Mouse (Mus musculus): ENCODE results near the gene Add3. TPM values are rescaled to one million over a fixed set of nuclear protein-coding genes. Genes with fewer than 3 reads are reported as not detected.
"Not testable (repeated sequence)": the region's sequence is repeated elsewhere in the genome, so short reads cannot be mapped to it uniquely, and the experiment has no call there.

The Add3 gene
- polyA plus RNA-seq, 1 experiment from 2014 or later, result 100 TPM

DNA sequence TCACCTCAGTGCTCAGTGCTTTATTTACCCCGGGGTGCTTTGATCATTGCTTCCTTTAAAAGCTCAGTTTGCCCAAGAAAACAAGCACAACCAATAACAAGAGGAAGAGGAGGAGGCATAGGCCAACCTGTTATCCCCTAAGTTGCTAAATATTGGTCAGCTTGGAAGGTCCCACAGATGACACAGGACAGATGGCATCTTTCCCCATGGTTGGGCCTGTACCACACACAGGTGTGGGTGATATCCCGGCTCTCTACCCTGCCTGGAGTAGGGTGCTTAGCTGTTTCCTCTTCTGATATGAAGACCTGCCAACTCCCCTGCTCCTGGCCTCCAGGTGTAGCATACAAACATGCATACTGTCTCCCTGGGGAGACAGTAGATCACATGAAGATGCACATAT is 75.1 kb downstream of the Add3 start:
- H3K9ac ChIP-seq (replicated peaks; ENCODE audit: low read depth), result no peak overlapping the region
- no peak for DNase-seq (ENCODE audit: low spot score)
- ATAC-seq, result no peak
- 57% methylated on average over 2 of the region's 2 CpGs for WGBS
- H3K4me2 ChIP-seq (replicated peaks; ENCODE audit: low read depth, low read length), result no peak overlapping the region
- TF ChIP-seq CTCF (IDR thresholded peaks at IDR 0.05) (no peak), EP300 (IDR thresholded peaks at IDR 0.05) (no peak)
- no peak overlapping the region for H3K4me3 ChIP-seq (ENCODE audit: low read depth, low read length)
- H3K27me3 ChIP-seq (replicated peaks; ENCODE audit: insufficient read depth, low read length), result no peaks in the 10 kb centered on the region
- no peak overlapping the region for H3K27ac ChIP-seq (ENCODE audit: low read length)
- no peaks in the 10 kb centered on the region for H3K9me3 ChIP-seq (ENCODE audit: low read length)
- H3K36me3 ChIP-seq (ENCODE audit: insufficient read depth, low read length), result no peaks in the 10 kb centered on the region; the same call in 1 of the 2 replicates
- no peaks in the 10 kb centered on the region for H3K4me1 ChIP-seq (ENCODE audit: insufficient read depth, low read depth, low read length)

DNA sequence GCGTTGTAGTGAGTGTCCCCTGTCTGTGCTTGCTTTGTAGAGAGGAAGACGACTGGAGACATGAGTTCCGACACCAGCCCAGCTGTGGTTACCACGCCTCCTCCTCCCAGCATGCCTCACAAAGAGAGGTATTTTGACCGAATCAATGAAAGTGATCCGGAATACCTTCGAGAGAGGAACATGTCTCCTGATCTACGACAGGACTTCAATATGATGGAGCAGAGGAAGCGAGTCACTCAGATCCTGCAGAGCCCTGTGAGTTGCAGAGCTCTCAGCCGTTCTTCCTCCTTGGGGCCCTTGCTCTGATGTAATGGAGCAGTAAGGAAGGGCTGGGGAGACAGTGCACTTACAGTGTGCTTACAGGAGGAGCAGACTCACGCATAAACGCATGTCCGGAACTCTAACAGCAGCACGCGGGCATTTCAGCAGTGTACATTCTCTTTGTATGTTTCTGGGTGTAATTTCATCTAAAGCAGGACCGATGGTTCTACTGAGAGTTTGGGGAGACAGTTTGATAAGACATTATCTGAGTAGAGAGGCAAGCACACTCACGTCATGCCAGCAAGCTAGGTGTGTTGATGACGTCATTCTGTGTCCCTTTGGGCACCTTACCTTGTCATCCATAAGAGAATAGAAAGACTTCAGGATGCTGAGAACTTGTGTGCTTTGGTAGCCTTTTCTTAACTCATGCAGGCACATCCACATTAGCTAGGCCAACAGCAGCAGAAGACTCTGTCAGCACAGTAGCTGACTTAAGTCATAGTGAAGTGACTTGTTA is 76.7 kb downstream of the Add3 start:
- Histone ChIP-seq H3K9me3 (ENCODE audit: low read length) (no peaks in the 10 kb centered on the region), H3K4me1 (ENCODE audit: insufficient read depth, low read depth, low read length) (no peaks in the 10 kb centered on the region), H3K4me2 (replicated peaks; ENCODE audit: low read depth, low read length) (no peak overlapping the region), H3K9ac (replicated peaks; ENCODE audit: low read depth) (no peak overlapping the region), H3K36me3 (ENCODE audit: insufficient read depth, low read length) (no peaks in the 10 kb centered on the region; the same call in 1 of the 2 replicates), H3K27me3 (replicated peaks; ENCODE audit: insufficient read depth, low read length) (no peaks in the 10 kb centered on the region), H3K27ac (ENCODE audit: low read length) (no peak overlapping the region), H3K4me3 (ENCODE audit: low read depth, low read length) (no peak overlapping the region)
- ATAC-seq, result no peak
- 80% methylated on average over 18 of the region's 18 CpGs for WGBS
- no peak for DNase-seq (ENCODE audit: low spot score)
- TF ChIP-seq EP300 (IDR thresholded peaks at IDR 0.05), result no peak
- no peak for TF ChIP-seq CTCF (IDR thresholded peaks at IDR 0.05)

DNA sequence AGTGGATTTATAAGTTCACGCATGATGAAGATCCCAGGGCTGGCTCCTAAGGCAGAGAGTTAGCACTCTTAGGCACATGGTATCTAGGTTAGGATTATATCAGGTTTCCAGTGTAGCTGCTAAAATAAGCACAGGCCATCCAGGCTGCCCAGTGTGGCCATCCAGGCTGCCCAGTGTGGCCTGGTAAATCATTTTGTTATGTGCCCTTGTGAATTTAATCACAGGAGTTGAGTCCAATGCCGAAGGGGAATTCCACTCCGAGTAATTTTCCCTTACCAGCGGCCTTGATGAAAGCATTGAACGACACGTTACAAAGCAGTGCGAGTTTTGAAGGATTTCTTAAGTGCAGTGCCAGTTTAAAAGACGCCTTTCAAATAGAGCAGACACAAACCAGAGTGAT is 77.6 kb downstream of the Add3 start:
- DNase-seq (ENCODE audit: low spot score) (no peak), ATAC-seq (no peak)
- no peaks in the 10 kb centered on the region for H3K9me3 ChIP-seq (ENCODE audit: low read length)
- H3K4me1 ChIP-seq (ENCODE audit: insufficient read depth, low read depth, low read length), result no peaks in the 10 kb centered on the region
- no peak overlapping the region for H3K4me2 ChIP-seq (replicated peaks; ENCODE audit: low read depth, low read length)
- H3K36me3 ChIP-seq (ENCODE audit: insufficient read depth, low read length), result no peaks in the 10 kb centered on the region; the same call in 1 of the 2 replicates
- no peak overlapping the region for H3K27ac ChIP-seq (ENCODE audit: low read length)
- H3K9ac ChIP-seq (replicated peaks; ENCODE audit: low read depth), result no peak overlapping the region
- WGBS, result 79% methylated on average over 8 of the region's 8 CpGs
- TF ChIP-seq CTCF (IDR thresholded peaks at IDR 0.05) (no peak), EP300 (IDR thresholded peaks at IDR 0.05) (no peak)
- no peak overlapping the region for H3K4me3 ChIP-seq (ENCODE audit: low read depth, low read length)
- no peaks in the 10 kb centered on the region for H3K27me3 ChIP-seq (replicated peaks; ENCODE audit: insufficient read depth, low read length)

DNA sequence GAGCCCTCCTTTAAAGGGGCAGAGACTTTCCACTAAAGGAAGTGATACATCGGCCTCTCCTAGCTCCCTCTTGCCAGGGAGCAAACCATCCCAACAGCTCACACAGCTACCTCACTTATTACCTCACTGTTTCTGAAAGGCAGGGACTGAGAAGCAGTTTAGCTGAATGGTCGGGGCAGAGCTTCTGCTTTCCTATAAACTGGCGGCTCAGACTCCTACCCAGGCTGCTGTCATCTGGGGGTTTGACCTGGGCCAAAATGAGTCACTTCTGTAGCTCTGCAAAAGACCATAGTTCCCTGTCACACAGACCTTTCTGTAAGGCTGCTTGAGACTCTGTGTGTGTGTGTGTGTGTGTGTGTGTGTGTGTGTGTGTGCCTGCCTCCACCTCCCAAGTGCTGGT is 79.1 kb downstream of the Add3 start:
- Histone ChIP-seq H3K36me3 (ENCODE audit: insufficient read depth, low read length) (peaks cover 6% of the 10 kb centered on the region; the same call in 1 of the 2 replicates), H3K9ac (replicated peaks; ENCODE audit: low read depth) (no peak overlapping the region), H3K4me2 (replicated peaks; ENCODE audit: low read depth, low read length) (no peak overlapping the region), H3K27me3 (replicated peaks; ENCODE audit: insufficient read depth, low read length) (no peaks in the 10 kb centered on the region), H3K4me3 (ENCODE audit: low read depth, low read length) (no peak overlapping the region), H3K4me1 (ENCODE audit: insufficient read depth, low read depth, low read length) (no peaks in the 10 kb centered on the region), H3K9me3 (ENCODE audit: low read length) (no peaks in the 10 kb centered on the region), H3K27ac (ENCODE audit: low read length) (no peak overlapping the region)
- ATAC-seq (no peak), DNase-seq (ENCODE audit: low spot score) (no peak)
- TF ChIP-seq CTCF (IDR thresholded peaks at IDR 0.05) (no peak), EP300 (IDR thresholded peaks at IDR 0.05) (no peak)
- 62% methylated on average over 3 of the region's 3 CpGs for WGBS

DNA sequence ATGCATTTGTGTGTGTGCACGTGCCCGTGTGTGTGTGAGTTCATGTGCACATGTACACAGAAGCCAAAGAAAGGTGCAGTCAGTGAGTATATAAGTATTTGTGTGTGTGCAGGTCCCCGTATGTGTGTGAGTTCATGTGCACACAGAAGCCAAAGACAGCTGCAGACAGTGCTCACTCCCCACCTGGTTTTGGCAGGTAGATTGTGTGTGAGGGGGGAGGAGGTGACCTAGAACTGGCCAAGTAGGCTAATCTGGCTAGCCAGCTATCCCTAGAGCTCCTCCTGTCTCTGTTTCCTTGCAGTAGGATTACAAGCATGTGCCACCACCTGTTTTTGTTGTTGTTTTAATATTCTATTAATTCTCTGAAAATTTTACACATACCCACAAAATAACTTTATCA is 80.9 kb downstream of the Add3 start:
- no peak for TF ChIP-seq CTCF (IDR thresholded peaks at IDR 0.05)
- no peak for TF ChIP-seq EP300 (IDR thresholded peaks at IDR 0.05)
- DNase-seq (ENCODE audit: low spot score) (no peak), ATAC-seq (no peak)
- Histone ChIP-seq H3K9me3 (ENCODE audit: low read length) (no peaks in the 10 kb centered on the region), H3K36me3 (ENCODE audit: insufficient read depth, low read length) (peaks cover 6% of the 10 kb centered on the region; the same call in 1 of the 2 replicates), H3K27me3 (replicated peaks; ENCODE audit: insufficient read depth, low read length) (no peaks in the 10 kb centered on the region), H3K4me3 (ENCODE audit: low read depth, low read length) (no peak overlapping the region), H3K27ac (ENCODE audit: low read length) (no peak overlapping the region), H3K4me1 (ENCODE audit: insufficient read depth, low read depth, low read length) (no peaks in the 10 kb centered on the region), H3K4me2 (replicated peaks; ENCODE audit: low read depth, low read length) (no peak overlapping the region), H3K9ac (replicated peaks; ENCODE audit: low read depth) (no peak overlapping the region)
- 95% methylated on average over 3 of the region's 3 CpGs for WGBS

DNA sequence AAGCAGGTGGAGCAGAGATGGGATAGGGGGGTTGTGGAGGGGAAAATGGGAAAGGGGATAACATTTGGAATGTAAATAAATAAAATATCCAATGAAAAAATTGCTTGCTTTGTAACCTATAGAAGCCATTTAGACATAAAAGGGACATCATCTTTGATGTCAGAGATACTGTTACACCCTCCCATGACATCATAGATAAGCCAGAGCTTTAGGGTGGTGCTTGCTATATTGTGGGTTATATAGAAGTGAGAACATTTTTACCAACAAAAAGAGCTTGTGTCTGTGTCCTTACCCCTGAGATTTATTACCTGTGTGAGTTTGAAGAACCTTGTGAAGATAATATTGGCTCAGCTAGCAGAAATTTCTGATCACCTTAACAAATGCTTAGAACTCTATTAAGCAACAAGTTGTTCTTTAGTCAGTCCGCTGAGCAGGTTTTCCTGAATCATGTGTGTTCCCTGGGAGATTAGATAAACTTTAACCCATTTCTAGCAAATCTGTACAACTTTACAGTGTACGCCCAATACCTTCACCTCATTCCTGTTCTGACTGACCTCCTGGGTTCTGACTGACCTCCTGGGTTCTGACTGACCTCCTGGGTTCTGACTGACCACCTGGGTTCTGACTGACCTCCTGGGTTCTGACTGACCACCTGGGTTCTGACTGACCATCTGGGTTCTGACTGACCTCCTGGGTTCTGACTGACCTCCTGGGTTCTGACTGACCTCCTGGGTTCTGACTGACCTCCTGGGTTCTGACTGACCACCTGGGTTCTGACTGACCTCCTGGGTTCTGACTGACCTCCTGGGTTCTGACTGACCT is 85.2 kb downstream of the Add3 start:
- not testable (repeated sequence) for ATAC-seq; H3K9me3 ChIP-seq (ENCODE audit: low read length); H3K4me1 ChIP-seq (ENCODE audit: insufficient read depth, low read depth, low read length); H3K9ac ChIP-seq (replicated peaks; ENCODE audit: low read depth); H3K4me3 ChIP-seq (ENCODE audit: low read depth, low read length); H3K4me2 ChIP-seq (replicated peaks; ENCODE audit: low read depth, low read length); DNase-seq (ENCODE audit: low spot score); H3K27me3 ChIP-seq (replicated peaks; ENCODE audit: insufficient read depth, low read length); H3K27ac ChIP-seq (ENCODE audit: low read length)
- H3K36me3 ChIP-seq (ENCODE audit: insufficient read depth, low read length), result peaks cover 15% of the 10 kb centered on the region; the same call in 1 of the 2 replicates
- 60% methylated on average over 2 of the region's 2 CpGs for WGBS

Measured in lung, postnatal 0 days (tissue).